Mouse (Mus musculus): ENCODE measurements around the gene Gucy2g. TPM values are rescaled to one million over a fixed set of nuclear protein-coding genes. Genes with fewer than 3 reads are reported as not detected.

Gene Gucy2g
- 0.07 TPM in 1 of 2 replicates, not detected in the other for polyA plus RNA-seq (2015; fragmentation: Nextera tagmentation; extraction: Ambion mirVana)

DNA sequence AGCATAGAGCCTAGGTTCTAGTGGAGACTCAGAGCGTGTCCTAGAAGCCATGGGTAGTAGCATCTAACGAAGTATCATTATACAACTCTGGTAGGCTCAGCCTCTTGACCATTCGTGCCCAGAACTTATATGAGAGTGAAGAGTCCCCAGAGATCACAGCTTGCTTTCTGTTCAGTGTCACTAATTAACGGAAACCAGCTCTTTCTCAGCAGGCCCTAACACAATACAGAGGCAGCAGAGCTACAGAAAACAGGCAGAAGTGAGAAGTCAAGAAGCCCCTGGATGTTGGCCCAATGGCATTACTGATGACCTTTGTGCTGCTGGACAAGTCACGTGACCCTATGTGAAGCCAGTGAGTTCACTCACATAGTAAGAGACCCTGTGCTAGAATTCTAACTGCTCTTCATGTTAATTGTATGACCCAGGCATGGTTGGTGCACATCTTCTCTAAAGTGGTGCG is at the start of gene Gucy2g:
Gene Gucy2g, minus strand, starts transcription at position 51 of the 460 bp plus-strand sequence.
- Histone ChIP-seq H3K9me3 (no peaks in the 10 kb centered on the region), H3K4me1 (replicated peaks) (no peaks in the 10 kb centered on the region), H3K9ac (replicated peaks) (no peak within 1 kb of the TSS), H3K36me3 (no peaks in the 10 kb centered on the region), H3K4me3 (replicated peaks) (no peak within 1 kb of the TSS), H3K27ac (no peak within 1 kb of the TSS), H3K4me2 (replicated peaks) (no peak within 1 kb of the TSS), H3K27me3 (no peaks in the 10 kb centered on the region)
- ATAC-seq: no peak
- WGBS: 81% methylated on average over 6 of the region's 6 CpGs

DNA sequence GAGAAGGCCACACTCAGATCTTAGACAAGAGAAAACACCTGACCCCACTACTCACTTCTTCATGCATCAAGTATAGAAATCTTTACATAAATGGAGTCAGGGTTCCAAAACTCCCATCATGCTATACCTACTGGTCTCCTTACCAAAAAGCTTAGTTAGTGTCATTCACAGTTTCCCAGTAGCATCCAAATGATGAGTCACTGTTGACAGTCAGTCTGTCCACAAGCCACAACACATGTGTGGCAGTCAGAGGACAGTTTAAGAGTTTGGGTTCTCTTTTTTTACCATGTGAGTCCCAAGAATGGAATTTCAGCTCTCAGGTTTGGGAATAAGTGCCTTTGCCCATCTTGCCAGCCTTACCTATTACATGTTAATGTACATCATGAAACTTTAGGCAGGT is 47.9 kb upstream of the Gucy2g start:
- no peak overlapping the region for H3K4me2 ChIP-seq (replicated peaks)
- H3K9me3 ChIP-seq: no peaks in the 10 kb centered on the region
- peaks cover 8% of the 10 kb centered on the region; the same call in 1 of the 2 replicates for H3K36me3 ChIP-seq
- no peak overlapping the region for H3K9ac ChIP-seq (replicated peaks)
- peaks cover 3% of the 10 kb centered on the region; the same call in 1 of the 2 replicates for H3K4me1 ChIP-seq (replicated peaks)
- no peak overlapping the region for H3K4me3 ChIP-seq (replicated peaks)
- H3K27me3 ChIP-seq: no peaks in the 10 kb centered on the region
- H3K27ac ChIP-seq: no peak overlapping the region
- no peak for ATAC-seq

DNA sequence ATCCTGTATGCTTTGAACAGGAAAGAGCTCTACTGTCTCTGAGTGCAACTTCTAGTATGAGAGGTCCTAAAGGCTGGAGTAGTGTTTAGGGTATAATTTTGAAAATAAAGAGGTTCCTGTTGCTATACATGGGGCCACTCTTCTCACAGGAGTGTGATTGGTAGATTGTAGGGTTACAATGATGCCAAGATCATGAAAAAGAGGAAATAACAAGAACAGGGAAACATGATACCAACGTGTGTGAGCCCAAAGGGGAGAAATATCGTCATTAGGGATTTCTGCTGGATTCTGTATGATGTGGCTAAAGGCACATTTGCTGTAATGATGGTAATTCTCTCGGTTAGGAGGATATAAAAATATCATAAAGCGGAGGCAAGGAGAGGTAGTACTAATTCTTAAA is 45.0 kb upstream of the Gucy2g start:
- Histone ChIP-seq H3K4me2 (replicated peaks) (no peak overlapping the region), H3K4me1 (replicated peaks) (no peaks in the 10 kb centered on the region), H3K36me3 (peaks cover 11% of the 10 kb centered on the region; the same call in 1 of the 2 replicates), H3K4me3 (replicated peaks) (no peak overlapping the region), H3K27ac (no peak overlapping the region), H3K9me3 (no peaks in the 10 kb centered on the region), H3K9ac (replicated peaks) (no peak overlapping the region), H3K27me3 (no peaks in the 10 kb centered on the region)
- no peak for ATAC-seq
- 89% methylated on average over 4 of the region's 4 CpGs for WGBS

DNA sequence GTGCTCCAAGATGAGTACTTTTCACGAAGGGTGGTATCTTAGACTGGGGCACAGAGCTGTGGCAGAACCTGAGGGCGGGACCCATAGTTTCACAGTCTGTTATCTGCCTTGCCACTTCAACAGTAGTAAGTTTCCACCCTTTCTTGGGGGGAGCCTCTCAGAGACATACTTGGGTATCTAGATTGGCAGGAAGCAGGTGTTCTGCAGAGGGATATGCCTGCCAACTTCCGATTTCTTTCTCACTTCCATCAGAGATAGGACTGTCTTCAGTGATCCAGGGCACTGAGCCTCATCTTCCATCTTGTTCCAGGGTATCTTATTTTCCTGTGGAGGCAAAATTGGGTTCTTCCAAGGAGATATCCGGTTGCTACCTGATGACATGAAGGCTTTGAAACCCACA is 43.1 kb upstream of the Gucy2g start:
- no peak overlapping the region for H3K4me3 ChIP-seq (replicated peaks)
- no peak for ATAC-seq
- 90% methylated on average over 4 of the region's 4 CpGs for WGBS
- no peaks in the 10 kb centered on the region for H3K27me3 ChIP-seq
- H3K9ac ChIP-seq (replicated peaks): no peak overlapping the region
- H3K27ac ChIP-seq: no peak overlapping the region
- H3K4me1 ChIP-seq (replicated peaks): no peaks in the 10 kb centered on the region
- H3K9me3 ChIP-seq: no peaks in the 10 kb centered on the region
- no peak overlapping the region for H3K4me2 ChIP-seq (replicated peaks)
- H3K36me3 ChIP-seq: peaks cover 11% of the 10 kb centered on the region; the same call in 1 of the 2 replicates

DNA sequence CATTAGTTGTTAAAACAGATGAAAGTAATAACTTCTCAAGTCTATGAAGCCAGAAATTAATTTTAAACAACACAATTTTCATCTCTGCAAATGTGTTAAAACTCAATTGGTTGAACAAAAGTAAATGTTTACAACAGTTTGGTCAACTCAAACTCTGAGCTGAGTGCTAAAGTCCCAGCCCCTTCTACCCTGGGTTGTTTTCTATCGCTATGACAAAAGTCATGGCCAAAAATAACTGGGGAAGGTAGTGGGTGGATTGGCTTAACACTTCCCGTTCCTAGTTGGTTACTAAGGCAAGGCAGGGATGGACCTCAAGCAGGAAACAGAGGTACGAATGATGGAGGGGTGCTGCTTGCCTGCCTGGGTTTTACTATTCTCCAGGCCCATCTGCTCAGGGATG is 35.7 kb upstream of the Gucy2g start:
- no peaks in the 10 kb centered on the region for H3K9me3 ChIP-seq
- H3K4me1 ChIP-seq (replicated peaks): no peaks in the 10 kb centered on the region
- no peaks in the 10 kb centered on the region for H3K27me3 ChIP-seq
- no peak overlapping the region for H3K27ac ChIP-seq
- 92% methylated on average over 3 of the region's 3 CpGs for WGBS
- no peak overlapping the region for H3K4me3 ChIP-seq (replicated peaks)
- no peak for ATAC-seq
- no peak overlapping the region for H3K4me2 ChIP-seq (replicated peaks)
- no peak overlapping the region for H3K9ac ChIP-seq (replicated peaks)
- H3K36me3 ChIP-seq: 0 out of 2 replicates have a peak, but pooled peaks cover 3% of the 10 kb centered on the region

DNA sequence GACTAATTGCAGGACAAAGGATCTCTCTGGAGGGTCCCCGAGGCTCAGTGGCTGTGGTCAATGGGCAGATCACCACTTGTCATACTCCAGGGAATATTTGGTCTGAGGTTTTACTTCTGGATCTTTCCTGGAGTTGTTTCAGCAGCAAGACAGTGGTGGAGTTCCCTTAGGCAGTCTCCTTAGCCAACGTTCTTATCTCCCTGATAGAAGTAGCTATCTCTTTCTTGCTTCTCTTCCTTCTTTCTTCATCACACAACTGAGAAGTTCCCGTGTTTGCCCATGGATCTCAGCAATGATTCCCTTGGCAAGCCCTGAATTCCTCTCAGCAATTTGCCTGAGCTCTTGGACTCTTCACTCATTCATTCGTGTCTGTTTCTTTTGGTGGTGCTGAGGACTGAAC is 35.1 kb upstream of the Gucy2g start:
- Histone ChIP-seq H3K27me3 (no peaks in the 10 kb centered on the region), H3K27ac (no peak overlapping the region), H3K4me3 (replicated peaks) (no peak overlapping the region), H3K36me3 (no peaks in the 10 kb centered on the region), H3K9ac (replicated peaks) (no peak overlapping the region), H3K9me3 (no peaks in the 10 kb centered on the region), H3K4me1 (replicated peaks) (peaks cover 5% of the 10 kb centered on the region), H3K4me2 (replicated peaks) (no peak overlapping the region)
- ATAC-seq: no peak
- WGBS: 80% methylated on average over 4 of the region's 4 CpGs

DNA sequence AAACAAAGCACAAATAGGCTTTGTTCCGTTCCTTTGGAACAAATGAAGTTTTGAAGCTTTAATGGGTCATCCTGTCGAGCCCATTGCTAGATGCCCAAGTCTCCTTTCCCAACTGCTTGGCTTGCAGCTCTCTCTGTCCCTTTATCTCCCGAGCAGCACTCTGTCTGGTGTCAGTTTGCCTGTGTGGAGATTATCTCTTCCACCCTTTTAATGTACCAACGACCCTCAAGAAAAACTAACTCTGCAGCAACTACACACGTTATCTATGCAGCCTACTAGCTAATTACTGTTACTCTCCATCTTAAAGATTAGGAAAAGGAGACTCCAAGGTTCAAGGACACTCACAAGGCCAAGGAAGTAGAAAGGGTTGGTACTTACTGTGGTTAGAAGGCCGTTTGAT is 32.3 kb upstream of the Gucy2g start:
- ATAC-seq: no peak
- no peak overlapping the region for H3K4me2 ChIP-seq (replicated peaks)
- H3K4me3 ChIP-seq (replicated peaks): no peak overlapping the region
- H3K27ac ChIP-seq: no peak overlapping the region
- H3K9ac ChIP-seq (replicated peaks): no peak overlapping the region
- peaks cover 5% of the 10 kb centered on the region for H3K4me1 ChIP-seq (replicated peaks)
- no peaks in the 10 kb centered on the region for H3K9me3 ChIP-seq
- no peaks in the 10 kb centered on the region for H3K36me3 ChIP-seq
- H3K27me3 ChIP-seq: no peaks in the 10 kb centered on the region
- WGBS: 84% methylated on average over 6 of the region's 6 CpGs

DNA sequence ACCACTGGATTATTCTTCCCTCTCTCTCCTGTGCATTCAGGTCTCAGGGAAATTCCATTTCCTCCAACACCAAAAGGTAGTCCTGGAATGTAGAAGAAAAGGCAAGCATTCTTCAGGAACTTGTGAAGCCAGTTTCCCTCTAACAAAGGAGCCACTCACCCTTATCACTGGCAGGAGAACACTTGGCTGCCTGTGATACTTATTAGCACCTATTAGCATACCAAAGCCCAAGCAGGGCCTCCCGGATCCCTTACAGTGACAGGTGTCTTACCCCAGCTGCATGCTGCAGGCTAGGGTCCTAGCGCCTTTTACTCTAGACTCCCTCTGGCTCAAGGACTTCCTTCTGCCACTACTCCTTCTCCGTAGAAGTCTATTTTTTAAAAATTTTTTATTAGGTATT is 30.4 kb upstream of the Gucy2g start:
- H3K36me3 ChIP-seq: no peaks in the 10 kb centered on the region
- H3K27me3 ChIP-seq: no peaks in the 10 kb centered on the region
- ATAC-seq: no peak
- H3K27ac ChIP-seq: no peak overlapping the region
- H3K4me1 ChIP-seq (replicated peaks): peaks cover 5% of the 10 kb centered on the region
- H3K4me2 ChIP-seq (replicated peaks): no peak overlapping the region
- H3K9me3 ChIP-seq: no peaks in the 10 kb centered on the region
- 17% methylated on average over 3 of the region's 3 CpGs for WGBS
- H3K9ac ChIP-seq (replicated peaks): no peak overlapping the region
- no peak overlapping the region for H3K4me3 ChIP-seq (replicated peaks)

DNA sequence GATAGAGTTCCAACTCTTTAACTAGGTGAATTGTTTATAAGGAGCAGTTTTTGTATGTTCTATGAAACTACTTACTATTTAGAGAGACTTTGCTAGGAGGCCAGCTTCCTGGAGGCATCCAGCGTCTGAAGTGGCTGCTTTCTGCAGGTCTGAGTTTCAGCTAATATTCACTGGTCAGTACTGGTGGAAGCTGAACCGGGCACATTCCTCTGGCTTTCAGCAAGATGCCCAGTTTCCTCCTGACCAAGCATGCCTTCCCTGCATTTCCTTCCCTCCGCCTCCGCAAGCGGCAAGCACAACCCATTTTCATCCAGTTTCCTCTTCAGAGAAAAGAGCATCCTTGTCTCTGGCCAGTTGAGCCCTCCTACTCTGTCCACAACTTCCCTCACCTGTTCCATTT is 28.0 kb upstream of the Gucy2g start:
- H3K9ac ChIP-seq (replicated peaks): no peak overlapping the region
- no peak overlapping the region for H3K4me2 ChIP-seq (replicated peaks)
- H3K4me1 ChIP-seq (replicated peaks): peaks cover 5% of the 10 kb centered on the region
- H3K4me3 ChIP-seq (replicated peaks): no peak overlapping the region
- H3K9me3 ChIP-seq: no peaks in the 10 kb centered on the region
- ATAC-seq: no peak
- H3K27me3 ChIP-seq: no peaks in the 10 kb centered on the region
- 87% methylated on average over 5 of the region's 5 CpGs for WGBS
- H3K27ac ChIP-seq: no peak overlapping the region
- H3K36me3 ChIP-seq: no peaks in the 10 kb centered on the region

DNA sequence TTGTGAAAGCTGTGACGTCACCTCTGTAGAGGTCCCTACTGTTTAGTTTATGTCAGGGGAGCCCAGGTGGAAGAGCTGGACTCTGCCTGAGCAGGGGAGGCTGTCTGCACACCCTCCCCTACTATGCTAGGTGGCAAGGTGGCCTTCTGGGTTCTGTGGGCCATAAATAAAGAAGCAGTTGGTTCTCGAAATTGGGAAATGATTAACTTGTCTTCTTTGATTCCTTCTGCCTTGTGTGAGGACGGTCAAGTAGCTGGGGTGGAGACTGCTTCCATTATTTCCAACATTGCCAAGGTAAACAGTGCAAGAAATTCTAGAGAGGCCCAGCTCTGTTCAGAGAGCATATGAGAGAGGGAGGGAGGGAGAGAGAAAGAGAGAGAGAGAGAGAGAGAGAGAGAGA is 27.1 kb upstream of the Gucy2g start:
- no peaks in the 10 kb centered on the region for H3K9me3 ChIP-seq
- no peak for ATAC-seq
- H3K36me3 ChIP-seq: no peaks in the 10 kb centered on the region
- H3K4me1 ChIP-seq (replicated peaks): peaks cover 5% of the 10 kb centered on the region
- H3K9ac ChIP-seq (replicated peaks): no peak overlapping the region
- no peak overlapping the region for H3K27ac ChIP-seq
- 79% methylated on average over 3 of the region's 3 CpGs for WGBS
- no peak overlapping the region for H3K4me3 ChIP-seq (replicated peaks)
- no peaks in the 10 kb centered on the region for H3K27me3 ChIP-seq
- no peak overlapping the region for H3K4me2 ChIP-seq (replicated peaks)

DNA sequence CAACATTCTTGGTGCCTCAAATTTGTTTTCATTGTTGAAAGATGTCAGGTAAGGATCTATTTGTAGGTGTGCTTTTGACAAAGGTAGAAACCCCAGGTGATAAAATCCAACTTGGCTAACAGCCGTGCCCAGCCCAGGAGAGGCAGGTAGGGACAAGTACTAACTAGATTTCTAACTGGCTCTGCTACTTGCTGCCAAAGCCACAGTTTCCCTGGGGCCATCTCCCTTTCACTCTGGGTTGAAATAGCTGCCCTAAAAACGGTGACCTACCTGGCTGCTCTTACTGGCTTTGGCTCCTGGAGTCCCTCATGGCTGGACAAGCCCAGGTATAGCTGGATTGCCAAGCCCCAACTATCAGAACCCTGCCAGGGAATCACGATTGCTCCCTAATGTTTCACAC is 25.8 kb upstream of the Gucy2g start:
- Histone ChIP-seq H3K36me3 (no peaks in the 10 kb centered on the region), H3K9me3 (no peaks in the 10 kb centered on the region), H3K27me3 (no peaks in the 10 kb centered on the region), H3K4me3 (replicated peaks) (no peak overlapping the region), H3K4me2 (replicated peaks) (no peak overlapping the region), H3K9ac (replicated peaks) (no peak overlapping the region), H3K27ac (no peak overlapping the region), H3K4me1 (replicated peaks) (peaks cover 5% of the 10 kb centered on the region)
- no peak for ATAC-seq
- 87% methylated on average over 3 of the region's 3 CpGs for WGBS

DNA sequence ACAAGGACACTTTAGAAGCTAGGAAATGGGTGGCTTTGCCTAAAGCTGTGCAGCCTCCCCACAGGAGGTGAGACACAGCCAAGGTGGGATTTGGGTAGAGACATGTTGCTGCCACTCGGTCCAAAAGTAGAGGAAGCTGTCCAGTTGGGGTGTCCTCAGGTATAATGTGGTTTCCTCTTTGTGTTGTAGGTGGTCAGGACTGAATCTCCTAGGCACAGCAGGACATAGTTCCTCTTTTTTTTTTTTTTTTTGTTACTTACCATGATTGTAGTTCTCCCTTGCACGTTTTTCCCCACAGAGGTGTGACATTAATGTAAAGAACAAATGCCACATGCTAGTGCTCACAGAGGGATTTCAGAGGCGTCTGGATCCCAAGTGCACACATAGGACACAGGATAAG is 24.2 kb upstream of the Gucy2g start:
- Histone ChIP-seq H3K27me3 (no peaks in the 10 kb centered on the region), H3K27ac (no peak overlapping the region), H3K4me1 (replicated peaks) (no peaks in the 10 kb centered on the region), H3K9me3 (no peaks in the 10 kb centered on the region), H3K4me3 (replicated peaks) (no peak overlapping the region), H3K4me2 (replicated peaks) (no peak overlapping the region), H3K9ac (replicated peaks) (no peak overlapping the region), H3K36me3 (no peaks in the 10 kb centered on the region)
- 80% methylated on average over 3 of the region's 3 CpGs for WGBS
- ATAC-seq: no peak

DNA sequence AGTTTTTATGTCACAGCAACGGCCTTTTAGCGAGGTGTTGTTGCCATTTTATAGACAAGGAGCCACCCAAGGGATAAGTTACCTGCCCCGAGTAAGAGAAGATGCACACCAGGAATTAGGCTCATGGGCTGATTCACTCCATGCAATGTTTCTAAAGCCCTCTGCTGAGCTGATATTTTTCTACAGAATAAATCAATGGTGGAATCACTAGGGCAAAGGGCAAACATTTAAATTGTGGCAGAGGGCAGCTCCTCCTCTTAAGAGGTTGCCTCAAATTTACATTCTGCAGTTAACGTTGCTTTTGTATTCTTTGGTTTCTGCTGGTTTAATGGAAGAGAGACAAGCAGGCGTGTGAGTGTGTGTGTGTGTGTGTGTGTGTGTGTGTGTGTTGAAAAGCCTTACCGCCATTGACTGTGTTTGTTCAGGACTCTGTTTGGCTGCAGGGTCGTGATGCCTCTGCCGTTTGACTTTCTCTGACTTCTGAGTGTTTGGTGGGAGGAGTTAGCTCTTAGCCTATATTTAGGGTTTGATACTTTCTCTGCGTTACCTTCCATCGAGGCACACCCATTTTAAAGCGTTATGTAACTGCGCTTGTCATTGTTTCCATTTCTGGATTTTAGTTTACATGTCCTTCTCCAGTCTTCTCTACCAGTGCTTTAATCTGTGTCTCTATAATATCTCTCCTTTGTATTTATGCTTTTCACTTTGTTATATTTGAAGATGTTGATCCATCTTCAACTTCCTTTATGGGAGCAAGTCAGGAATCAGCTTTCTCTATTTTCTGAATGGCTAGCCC is 19.6 kb upstream of the Gucy2g start:
- H3K36me3 ChIP-seq: no peaks in the 10 kb centered on the region
- no peaks in the 10 kb centered on the region for H3K9me3 ChIP-seq
- H3K27me3 ChIP-seq: no peaks in the 10 kb centered on the region
- ATAC-seq: no peak
- H3K4me3 ChIP-seq (replicated peaks): no peak overlapping the region
- WGBS: 80% methylated on average over 12 of the region's 12 CpGs
- no peak overlapping the region for H3K4me2 ChIP-seq (replicated peaks)
- no peak overlapping the region for H3K9ac ChIP-seq (replicated peaks)
- no peaks in the 10 kb centered on the region for H3K4me1 ChIP-seq (replicated peaks)
- no peak overlapping the region for H3K27ac ChIP-seq

All from midbrain, embryonic 13.5 days (tissue).